Mouse (Mus musculus) intestine, postnatal 0 days (tissue): ENCODE measurements around the gene Ttc22. TPM values are rescaled to one million over a fixed set of nuclear protein-coding genes. Genes with fewer than 3 reads are reported as not detected.

Experiments used
- ATAC-seq: fragments of 200-750 bp; cut with Nextera tagmentation; 2 replicates; pipeline ENCODE4 v1.8.0; 2017; ENCODE audit warnings: mild to moderate bottlenecking, moderate TSS enrichment, moderate library complexity
- H3K27ac ChIP-seq: fragments of 300-500 bp; sonication (generic); 2 replicates; pipeline ENCODE4 v1.5.1; 2014; ENCODE audit warnings: mild to moderate bottlenecking, low read depth, low read length, moderate library complexity
- H3K27me3 ChIP-seq: fragments of 300-500 bp; sonication (generic); replicated peaks from 2 replicates; pipeline ENCODE4 v1.6.1; 2014; ENCODE audit warnings: low read length, mixed read lengths; ENCODE audit not compliant: control insufficient read depth, insufficient read depth
- H3K36me3 ChIP-seq: fragments of 300-500 bp; sonication (generic); 2 replicates; pipeline ENCODE4 v1.6.1; 2014; ENCODE audit warnings: mild to moderate bottlenecking, moderate library complexity; ENCODE audit not compliant: control insufficient read depth, insufficient read depth
- H3K4me1 ChIP-seq: fragments of 300-500 bp; sonication (generic); replicated peaks from 2 replicates; pipeline ENCODE4 v1.6.1; 2014; ENCODE audit warnings: antibody characterized with exemption, low read length, mixed read lengths; ENCODE audit not compliant: control insufficient read depth, insufficient read depth
- H3K4me2 ChIP-seq: fragments of 300-500 bp; sonication (generic); replicated peaks from 2 replicates; pipeline ENCODE4 v1.6.1; 2014; ENCODE audit warnings: low read depth, mild to moderate bottlenecking, moderate library complexity
- H3K4me3 ChIP-seq: fragments of 300-500 bp; sonication (generic); 2 replicates; pipeline ENCODE4 v1.5.1; 2014; ENCODE audit warnings: low read depth, low read length
- H3K9ac ChIP-seq: fragments of 300-500 bp; sonication (generic); 2 replicates; pipeline ENCODE4 v1.6.1; 2014; ENCODE audit warnings: mild to moderate bottlenecking, low read depth, low read length
- H3K9me3 ChIP-seq: fragments of 300-500 bp; sonication (generic); 2 replicates; pipeline ENCODE4 v1.6.1; 2016; ENCODE audit warnings: mixed run types; ENCODE audit not compliant: control insufficient read depth
- CTCF ChIP-seq: sonication (generic); IDR thresholded peaks from 2 replicates; pipeline ENCODE4 v1.5.1; 2016; ENCODE audit warnings: low read depth, mild to moderate bottlenecking, control low read depth, antibody characterized with exemption, moderate library complexity
- WGBS: fragments of 180-500 bp; shearing (Covaris S2); extraction: QIAGEN DNeasy Blood & Tissue Kit; methylation state at CpG from one replicate; pipeline ENCODE4 v1.1.7; 2014; 5-methylcytosine and 5-hydroxymethylcytosine counted together
- polyA plus RNA-seq: library from polyadenylated mRNA; unstranded; fragments of >200 nt; fragmentation: Nextera tagmentation; extraction: Ambion mirVana; gene quantifications from 2 replicates; pipeline ENCODE4 v1.2.1, GENCODE M21; 2015

The Ttc22 gene
- polyA plus RNA-seq, result 61.9 and 66.4 TPM in 2 replicates

GRCm38 (mm10) chr4:106622030-106622493 is at the start of gene Ttc22:
Ttc22 (plus strand) TSS chr4:106622432.
- ATAC-seq, result peak; percentile 76

GRCm38 (mm10) chr4:106575022-106575421 is 47.2 kb upstream of the Ttc22 start:
- H3K36me3 ChIP-seq, result peaks cover 82% of the 10 kb centered on the region
- H3K4me1 ChIP-seq, result no peaks in the 10 kb centered on the region
- H3K9ac ChIP-seq, result no peak overlapping the region
- ATAC-seq, result no peak
- H3K9me3 ChIP-seq, result no peaks in the 10 kb centered on the region
- no peak overlapping the region for H3K4me2 ChIP-seq
- H3K27me3 ChIP-seq, result no peaks in the 10 kb centered on the region
- H3K4me3 ChIP-seq, result no peak overlapping the region
- no peak overlapping the region for H3K27ac ChIP-seq
- no peak for TF ChIP-seq CTCF
- 73% methylated on average over 8 of the region's 8 CpGs for WGBS

More at GRCm38 (mm10) chr4:106622030-106622493, at the start of gene Ttc22:
- no peak for TF ChIP-seq CTCF
- Histone ChIP-seq H3K4me2 (peak within 1 kb of the TSS; percentile 74), H3K27ac (peak within 1 kb of the TSS; percentile 97), H3K4me3 (peak within 1 kb of the TSS; percentile 52), H3K36me3 (no peaks in the 10 kb centered on the region), H3K9ac (peak within 1 kb of the TSS; percentile 63), H3K4me1 (0 out of 2 replicates have a peak, but pooled peaks cover 8% of the 10 kb centered on the region), H3K27me3 (no peaks in the 10 kb centered on the region), H3K9me3 (no peaks in the 10 kb centered on the region)
- 11% methylated on average over 16 of the region's 16 CpGs for WGBS

GRCm38 (mm10) chr4:106577511-106577910 is 44.7 kb upstream of the Ttc22 start:
- 0 out of 2 replicates have a peak overlapping the region, but pooled peaks have one; percentile 50 for H3K27ac ChIP-seq
- no peak for TF ChIP-seq CTCF
- H3K4me2 ChIP-seq, result no peak overlapping the region
- no peaks in the 10 kb centered on the region for H3K9me3 ChIP-seq
- peaks cover 78% of the 10 kb centered on the region for H3K36me3 ChIP-seq
- no peak overlapping the region for H3K9ac ChIP-seq
- H3K4me3 ChIP-seq, result no peak overlapping the region
- WGBS, result 72% methylated on average over 7 of the region's 7 CpGs
- ATAC-seq, result no peak
- no peaks in the 10 kb centered on the region for H3K4me1 ChIP-seq
- no peaks in the 10 kb centered on the region for H3K27me3 ChIP-seq

GRCm38 (mm10) chr4:106581176-106581864 is 40.9 kb upstream of the Ttc22 start:
- no peak overlapping the region for H3K9ac ChIP-seq
- WGBS, result 64% methylated on average over 14 of the region's 14 CpGs
- peaks cover 77% of the 10 kb centered on the region for H3K36me3 ChIP-seq
- no peak overlapping the region for H3K4me3 ChIP-seq
- H3K9me3 ChIP-seq, result no peaks in the 10 kb centered on the region
- no peaks in the 10 kb centered on the region for H3K27me3 ChIP-seq
- no peak for TF ChIP-seq CTCF
- no peaks in the 10 kb centered on the region for H3K4me1 ChIP-seq
- no peak for ATAC-seq
- H3K27ac ChIP-seq, result peak overlapping the region; percentile 89
- peak overlapping the region; percentile 48; the same call in 1 of the 2 replicates for H3K4me2 ChIP-seq

- peak overlapping the region; percentile 89 for H3K27ac ChIP-seq
- H3K4me3 ChIP-seq, result no peak overlapping the region
- H3K36me3 ChIP-seq, result peaks cover 77% of the 10 kb centered on the region
- no peaks in the 10 kb centered on the region for H3K9me3 ChIP-seq
- no peak overlapping the region for H3K9ac ChIP-seq
- H3K27me3 ChIP-seq, result no peaks in the 10 kb centered on the region
- WGBS, result 74% methylated on average over 15 of the region's 15 CpGs
- TF ChIP-seq CTCF, result no peak
- H3K4me2 ChIP-seq, result peak overlapping the region; percentile 48
- H3K4me1 ChIP-seq, result no peaks in the 10 kb centered on the region
- ATAC-seq, result no peak
Measured at GRCm38 (mm10) chr4:106581865-106582204, 40.4 kb upstream of the Ttc22 start.

GRCm38 (mm10) chr4:106582428-106583153 is 39.6 kb upstream of the Ttc22 start:
- Histone ChIP-seq H3K9ac (no peak overlapping the region), H3K9me3 (no peaks in the 10 kb centered on the region), H3K4me2 (peak overlapping the region; percentile 48), H3K36me3 (peaks cover 77% of the 10 kb centered on the region), H3K27ac (peak overlapping the region; percentile 89), H3K27me3 (no peaks in the 10 kb centered on the region), H3K4me3 (no peak overlapping the region), H3K4me1 (no peaks in the 10 kb centered on the region)
- peak; percentile 55 for TF ChIP-seq CTCF
- 38% methylated on average over 12 of the region's 12 CpGs for WGBS
- peak; percentile 94 for ATAC-seq
